Mouse (Mus musculus): ENCODE measurements around the gene Cwh43.

The Cwh43 gene

DNA sequence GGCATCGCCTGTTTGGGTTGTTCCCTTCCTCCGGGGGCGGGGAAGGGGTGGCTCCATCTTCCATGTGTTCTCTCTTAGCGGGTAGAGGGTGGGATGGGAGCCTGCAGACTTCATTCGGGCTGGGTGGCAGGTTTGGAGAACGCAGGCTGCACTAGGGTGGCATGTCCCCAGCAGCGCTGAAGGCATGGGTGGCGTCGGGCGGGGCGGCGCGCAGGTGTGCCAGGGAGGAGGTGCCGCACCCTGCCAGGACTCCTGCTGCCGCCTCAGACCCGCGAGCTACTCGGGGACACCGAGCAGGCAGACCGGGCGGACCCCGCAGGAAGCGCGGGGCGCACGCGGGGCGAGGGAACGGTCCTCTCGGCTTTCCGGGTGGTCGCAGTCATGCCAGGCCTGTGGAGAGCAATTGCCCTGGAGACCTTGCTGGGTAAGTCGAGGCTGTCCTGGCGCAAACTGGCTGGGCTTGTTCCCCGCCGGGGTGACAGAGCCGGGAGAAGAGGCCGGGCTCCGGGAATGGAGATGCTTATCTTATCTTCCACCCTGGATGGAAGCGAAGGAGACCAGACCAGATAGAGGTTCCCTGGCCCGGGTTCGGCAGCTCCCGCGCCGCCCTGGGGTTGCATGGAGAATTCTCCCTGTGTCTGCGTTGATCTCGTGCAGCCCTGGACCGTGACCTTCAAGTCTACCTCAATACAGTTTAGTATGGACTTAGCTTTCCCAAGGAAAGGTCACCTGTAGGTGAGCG is at the start of gene Cwh43:
Gene Cwh43 (plus strand): TSS at position 95 of the 742 bp plus-strand sequence.
- DNase-seq (ENCODE audit: extremely low spot score) = peak; percentile 27

DNA sequence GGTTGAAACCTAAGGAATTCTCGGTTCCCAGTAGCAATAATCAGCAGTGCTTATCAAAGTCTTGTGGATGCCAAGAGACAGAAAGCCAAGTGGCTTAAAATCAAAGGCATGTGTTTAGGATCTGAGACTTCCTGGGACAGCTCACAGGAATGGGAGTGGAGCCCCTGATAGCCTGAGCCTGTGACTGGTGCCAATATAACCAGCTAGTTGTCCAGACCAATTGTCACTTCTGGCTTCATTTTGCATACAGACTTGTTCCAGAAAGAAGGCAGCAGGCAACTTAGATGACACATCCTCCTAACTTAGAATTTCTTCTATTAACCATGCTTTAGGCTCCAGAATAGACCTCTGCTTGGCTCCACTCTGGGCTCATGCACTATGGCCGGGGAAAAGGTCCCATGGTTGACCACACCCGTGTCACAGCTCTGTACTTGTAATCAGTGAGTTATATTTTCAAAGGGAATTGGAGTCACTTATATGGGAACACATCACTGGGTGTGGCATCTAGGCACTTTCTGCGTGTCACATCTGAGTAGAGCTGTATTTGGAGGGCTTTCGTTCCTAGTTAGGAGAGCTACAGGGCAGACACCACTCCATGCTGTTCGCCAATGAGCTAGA is 46.6 kb upstream of the Cwh43 start:
- DNase-seq (ENCODE audit: extremely low spot score) = no peak

DNA sequence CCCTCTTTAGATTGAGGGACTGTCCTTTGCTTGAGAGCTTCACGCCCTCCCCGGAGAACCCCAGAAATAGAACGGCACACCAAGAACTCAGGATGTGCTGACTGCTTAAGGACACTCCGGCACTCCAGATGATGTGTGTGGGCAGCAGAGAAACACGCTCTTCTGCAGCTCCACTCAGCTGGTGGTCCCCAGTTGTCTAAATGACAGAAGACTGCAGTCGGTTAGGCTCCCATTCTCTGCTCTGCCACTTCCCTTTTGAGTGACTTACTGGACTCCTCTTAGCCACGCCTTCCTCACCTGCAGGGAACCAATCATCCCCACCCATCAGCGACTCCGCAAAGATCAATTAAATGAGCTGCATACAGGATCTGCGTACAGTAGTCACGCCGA is 46.1 kb upstream of the Cwh43 start:
- DNase-seq (ENCODE audit: extremely low spot score) = no peak

DNA sequence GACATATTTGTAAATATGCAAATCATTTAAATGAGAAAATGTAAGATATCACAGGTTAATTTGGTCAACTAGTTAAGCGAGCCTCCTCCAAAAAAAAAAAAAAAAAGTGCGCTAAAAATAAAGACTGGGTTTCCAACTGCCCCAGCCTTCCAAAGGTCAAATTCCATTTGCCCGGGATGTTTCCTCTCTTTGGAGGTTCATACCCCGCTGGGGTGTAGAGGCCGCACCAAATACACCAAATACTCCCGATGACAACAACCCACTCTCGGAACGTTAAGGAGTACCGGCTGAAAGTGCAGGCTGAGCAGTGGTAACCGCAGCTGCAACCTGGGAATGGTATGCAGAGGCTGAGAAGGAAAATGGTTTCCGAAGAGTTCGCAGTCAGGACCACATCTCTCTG is 45.6 kb upstream of the Cwh43 start:
- no peak for DNase-seq (ENCODE audit: extremely low spot score)

DNA sequence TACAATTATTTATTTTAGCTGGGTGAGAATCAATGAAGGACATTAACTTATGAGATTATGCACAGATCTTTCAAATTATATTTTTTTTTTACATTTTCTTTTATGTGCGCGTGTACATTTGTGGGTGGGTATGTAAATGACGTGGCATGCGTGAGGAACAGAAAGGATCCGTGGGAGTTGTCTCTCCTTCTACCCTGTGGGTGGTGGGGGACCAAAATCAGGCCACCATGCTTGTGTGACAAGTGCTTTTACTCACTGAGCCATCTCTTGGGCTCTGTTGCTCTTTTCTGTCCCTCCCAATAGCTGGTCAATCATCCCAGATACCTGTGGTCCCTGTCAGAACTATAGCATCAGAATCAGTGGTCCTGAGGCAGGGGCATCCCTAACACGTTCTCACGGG is 43.5 kb upstream of the Cwh43 start:
- no peak for DNase-seq (ENCODE audit: extremely low spot score)

DNA sequence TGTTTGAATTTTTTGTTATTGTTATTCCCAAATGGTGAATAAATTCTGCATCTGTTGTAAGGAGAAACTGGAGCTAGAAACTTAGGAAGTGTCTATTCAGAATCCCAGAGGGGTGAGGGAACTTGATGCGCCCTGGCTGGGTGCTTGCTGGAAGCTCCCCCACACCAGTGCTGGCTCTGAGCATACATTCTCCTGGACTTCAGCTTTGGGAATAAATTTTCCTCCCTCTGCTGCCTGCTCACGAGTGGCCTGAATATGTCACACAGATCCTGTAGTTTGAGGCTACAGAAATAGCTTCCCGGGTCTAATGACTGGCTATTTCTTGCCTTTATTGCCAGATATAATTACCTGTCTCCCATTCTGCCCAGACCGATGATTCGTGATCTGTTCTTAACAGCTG is 43.1 kb upstream of the Cwh43 start:
- no peak for DNase-seq (ENCODE audit: extremely low spot score)

DNA sequence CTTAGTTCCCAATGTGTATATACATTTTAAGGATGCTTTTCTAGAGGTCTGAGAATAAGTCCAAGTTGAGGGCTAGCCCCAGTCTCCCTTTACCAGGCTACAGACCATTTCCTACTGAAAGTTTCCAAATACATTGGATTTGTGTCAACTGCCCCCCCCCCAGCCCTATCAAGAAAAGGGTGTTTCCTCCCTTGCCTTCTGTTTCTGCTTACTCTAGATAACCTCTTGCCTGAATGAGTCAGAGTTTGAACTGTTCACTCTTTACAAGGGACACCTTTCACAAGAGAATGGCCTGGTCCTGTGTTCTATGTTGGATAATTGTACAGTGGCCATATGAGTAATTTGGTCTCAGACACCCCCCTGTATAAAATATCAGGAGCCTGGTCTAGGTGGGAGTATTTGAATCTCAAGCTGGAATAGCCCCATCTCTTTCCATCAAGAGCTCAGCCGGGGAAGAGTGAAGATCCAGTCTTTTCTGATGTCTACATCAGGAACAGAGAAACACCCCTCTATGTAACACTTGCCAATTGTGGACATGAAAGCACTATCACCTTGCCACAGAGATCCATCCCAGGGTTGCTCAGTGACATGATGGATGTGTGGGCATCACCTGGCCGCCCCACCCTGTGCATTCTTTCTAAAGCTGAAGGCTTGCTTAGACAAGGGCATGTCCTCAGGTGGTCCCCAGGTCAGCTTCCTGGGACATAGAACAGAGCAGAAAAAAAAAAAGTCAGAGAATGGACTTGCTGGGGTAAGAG is 41.6 kb upstream of the Cwh43 start:
- no peak for DNase-seq (ENCODE audit: extremely low spot score)

DNA sequence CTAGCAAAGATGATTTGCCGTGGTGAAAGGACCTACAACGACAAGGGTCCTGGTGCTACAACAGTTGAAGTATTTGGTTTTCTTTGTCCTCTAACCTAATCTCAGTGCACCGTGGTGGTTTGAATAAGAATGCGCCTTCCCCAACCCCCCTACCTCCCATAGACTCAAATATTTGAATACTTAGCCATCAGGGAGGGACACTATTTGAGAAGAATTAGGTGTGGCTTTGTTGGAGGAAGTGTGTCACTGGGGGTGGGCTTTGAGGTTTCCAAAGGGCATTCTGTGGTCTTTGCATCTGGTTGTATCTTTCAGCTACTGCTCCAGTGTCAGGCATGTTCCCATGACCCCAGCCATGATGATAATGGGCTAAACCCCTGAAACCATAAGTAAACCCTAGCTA is 38.0 kb upstream of the Cwh43 start:
- DNase-seq (ENCODE audit: extremely low spot score) = no peak

DNA sequence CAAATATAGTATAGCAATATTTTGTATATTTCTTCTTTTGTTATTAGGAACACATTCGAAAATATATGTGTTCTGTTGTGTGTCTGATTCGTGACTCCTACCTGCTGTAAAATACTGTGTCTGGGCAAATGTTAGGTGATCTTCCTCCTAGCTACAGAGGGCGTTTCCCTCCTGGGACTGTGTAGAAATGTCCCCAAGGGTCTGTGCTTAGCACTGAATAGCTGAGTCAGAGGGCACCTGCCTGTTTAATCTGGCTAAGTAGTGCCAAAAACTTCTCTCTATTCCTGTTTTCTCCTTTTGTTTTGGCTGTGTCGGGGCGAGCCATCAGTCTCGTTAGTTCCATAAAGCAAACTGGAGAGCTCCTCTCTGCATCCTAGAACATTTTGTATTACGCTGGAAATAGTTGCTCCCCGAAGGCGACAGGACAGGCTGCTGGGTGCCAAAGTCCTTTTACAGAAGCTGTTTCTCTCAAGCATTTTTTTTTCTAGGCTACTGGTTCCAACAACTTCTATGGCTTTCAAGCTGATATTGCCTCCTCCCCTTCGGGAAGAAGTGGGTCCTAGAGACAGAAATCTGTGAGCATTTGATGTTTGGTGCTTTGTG is 36.9 kb upstream of the Cwh43 start:
- DNase-seq (ENCODE audit: extremely low spot score) = no peak

DNA sequence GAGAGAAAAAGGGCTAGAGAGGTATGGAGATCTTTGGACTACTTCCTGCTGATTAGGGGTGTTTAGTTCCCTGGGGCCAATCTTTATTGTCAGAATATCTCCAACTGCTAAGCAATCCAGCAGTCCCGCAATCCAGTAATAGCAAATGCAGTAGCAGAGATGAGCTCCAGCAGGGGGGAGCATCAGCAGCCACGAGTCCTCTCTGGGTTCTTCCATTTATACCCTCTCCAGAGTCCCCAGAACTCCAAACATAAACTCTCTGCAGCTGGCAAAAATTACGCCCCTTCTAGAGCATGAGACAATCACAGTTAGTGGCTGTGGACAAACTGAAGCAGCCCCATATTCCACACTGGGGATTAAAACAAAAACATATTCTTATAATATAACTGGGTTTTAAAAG is 36.1 kb upstream of the Cwh43 start:
- DNase-seq (ENCODE audit: extremely low spot score) = no peak

DNA sequence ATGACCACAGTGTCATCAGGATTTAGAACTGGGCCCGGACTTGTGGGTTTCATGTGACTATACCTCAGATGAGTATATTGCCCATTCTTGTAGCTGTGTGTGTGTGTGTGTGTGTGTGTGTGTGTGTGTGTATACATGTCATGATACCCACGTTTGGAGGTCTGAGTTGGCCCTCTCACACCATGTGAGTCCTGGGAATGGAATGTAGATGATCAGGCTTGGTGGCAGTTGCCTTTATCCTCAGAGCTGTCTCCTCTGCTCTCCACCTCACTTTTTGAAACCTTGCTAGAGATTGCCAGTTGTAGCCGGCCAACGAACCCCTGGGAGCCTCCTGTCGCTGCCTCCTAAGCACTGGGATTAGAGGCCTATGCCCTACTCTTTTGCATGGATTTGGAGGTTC is 33.3 kb upstream of the Cwh43 start:
- DNase-seq (ENCODE audit: extremely low spot score) = no peak

DNA sequence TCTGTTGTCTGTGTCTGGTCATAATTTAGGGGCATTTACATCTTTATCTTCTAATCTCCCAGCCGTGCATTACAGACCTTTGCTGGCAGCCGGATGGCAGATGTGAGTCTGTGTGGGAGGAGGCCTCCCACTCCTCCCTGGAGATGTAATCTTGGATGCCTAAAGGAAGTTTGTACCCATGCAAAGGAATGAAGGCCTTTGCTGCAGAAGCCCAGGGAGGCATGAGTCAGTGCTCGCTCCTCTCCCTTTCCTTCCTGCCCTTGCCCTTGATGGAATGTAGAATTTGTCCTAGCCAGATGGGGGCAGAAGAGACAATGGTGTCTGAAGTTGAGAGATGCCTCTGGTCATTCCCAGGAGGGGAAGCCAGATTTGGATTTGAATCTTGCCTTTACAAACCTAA is 32.7 kb upstream of the Cwh43 start:
- no peak for DNase-seq (ENCODE audit: extremely low spot score)

DNA sequence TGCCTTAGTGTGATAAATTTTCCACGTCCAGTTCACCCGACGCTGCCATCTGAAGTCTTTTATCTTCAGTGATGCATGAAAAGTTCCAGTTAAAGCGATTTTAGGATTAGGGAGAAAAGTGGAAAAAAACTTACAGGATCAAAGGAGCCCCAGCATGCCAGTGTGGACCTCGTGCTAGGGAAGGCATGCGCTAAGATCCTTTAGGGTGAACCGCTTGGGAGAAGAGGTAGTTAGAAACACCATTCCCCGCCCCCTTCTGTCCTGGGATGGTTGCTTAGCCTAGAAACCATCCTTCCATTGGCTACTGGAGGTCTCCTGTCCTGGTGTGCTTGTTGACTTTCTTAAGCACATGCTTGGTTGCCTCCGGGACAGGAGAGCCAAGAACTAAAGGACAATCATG is 29.8 kb upstream of the Cwh43 start:
- no peak for DNase-seq (ENCODE audit: extremely low spot score)

DNA sequence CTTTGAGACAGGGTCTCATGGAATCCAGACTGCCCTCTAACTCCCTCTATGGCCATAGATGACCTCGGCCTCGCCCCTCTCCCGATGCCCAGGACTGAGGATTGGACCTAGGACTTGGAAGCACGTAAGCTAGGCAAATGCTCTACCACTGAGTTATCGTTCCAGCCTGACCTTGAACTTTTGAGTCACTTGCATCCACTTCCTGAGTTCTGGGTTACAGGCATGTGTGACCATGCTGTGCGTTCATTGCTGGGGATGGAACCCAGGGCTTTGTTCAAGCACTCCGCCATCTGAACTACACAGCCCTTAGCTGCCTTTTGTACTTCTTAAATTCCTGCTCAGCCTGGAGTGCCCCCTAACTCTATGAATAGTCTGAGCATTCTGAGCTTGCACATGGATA is 29.4 kb upstream of the Cwh43 start:
- no peak for DNase-seq (ENCODE audit: extremely low spot score)

DNA sequence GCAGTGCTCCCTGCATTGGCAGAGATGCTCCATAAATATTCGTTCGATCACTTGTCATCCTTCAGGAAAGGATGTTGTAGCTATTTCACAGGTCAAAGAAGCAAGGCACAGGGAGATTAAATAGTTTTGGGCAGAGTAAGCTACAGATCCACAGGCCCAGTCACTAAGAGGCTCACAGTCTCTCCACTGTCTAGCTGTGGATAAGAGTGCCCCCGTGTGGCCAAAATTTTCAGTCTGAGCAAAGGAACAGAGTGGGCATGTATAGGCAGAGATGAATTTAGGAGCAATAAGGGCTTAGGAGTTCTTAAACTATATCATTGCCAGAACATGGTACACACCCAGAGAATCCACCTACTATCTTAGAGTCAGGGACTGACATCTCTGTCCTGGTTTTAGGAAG is 26.0 kb upstream of the Cwh43 start:
- DNase-seq (ENCODE audit: extremely low spot score) = peak; percentile 82

DNA sequence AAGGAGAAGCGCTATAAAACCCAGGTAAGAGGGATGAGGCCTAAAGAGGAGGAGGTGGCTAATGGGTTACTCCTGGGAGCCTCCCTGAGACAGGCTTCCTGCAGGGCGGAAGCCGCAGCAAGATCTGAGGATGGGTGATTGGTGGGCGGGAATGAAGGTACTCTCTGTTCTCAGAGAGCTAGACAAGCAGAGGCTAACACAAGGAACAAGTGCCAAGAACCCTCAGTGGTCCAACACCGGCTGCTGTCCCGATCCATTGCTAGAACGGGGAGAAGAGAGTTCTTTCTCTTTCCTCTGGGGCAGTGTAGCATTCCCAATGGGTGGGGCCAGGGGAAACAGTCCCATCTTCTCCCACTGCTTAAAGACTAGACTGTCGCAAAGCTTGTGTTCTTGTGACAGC is 25.0 kb upstream of the Cwh43 start:
- no peak for DNase-seq (ENCODE audit: extremely low spot score)

DNA sequence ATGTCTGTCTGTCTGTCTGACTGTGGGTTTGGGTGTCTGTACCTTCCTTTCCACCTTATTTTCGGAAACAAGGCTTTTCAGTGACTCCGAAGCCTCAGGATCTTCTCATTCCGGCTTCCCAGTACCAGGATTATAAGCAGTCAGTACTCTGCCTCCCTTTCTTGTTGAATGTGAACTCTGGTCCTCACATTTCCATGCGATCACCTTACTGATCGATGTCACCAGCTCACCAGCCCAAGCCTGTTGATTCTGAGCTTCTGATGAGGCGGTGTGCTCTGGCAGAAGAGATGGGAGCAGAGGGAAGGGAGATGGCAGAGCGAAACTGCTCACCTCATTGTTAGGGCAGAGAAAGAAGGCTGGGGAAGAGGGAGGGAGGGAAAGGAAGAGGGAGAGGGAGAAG is 24.4 kb upstream of the Cwh43 start:
- no peak for DNase-seq (ENCODE audit: extremely low spot score)

DNA sequence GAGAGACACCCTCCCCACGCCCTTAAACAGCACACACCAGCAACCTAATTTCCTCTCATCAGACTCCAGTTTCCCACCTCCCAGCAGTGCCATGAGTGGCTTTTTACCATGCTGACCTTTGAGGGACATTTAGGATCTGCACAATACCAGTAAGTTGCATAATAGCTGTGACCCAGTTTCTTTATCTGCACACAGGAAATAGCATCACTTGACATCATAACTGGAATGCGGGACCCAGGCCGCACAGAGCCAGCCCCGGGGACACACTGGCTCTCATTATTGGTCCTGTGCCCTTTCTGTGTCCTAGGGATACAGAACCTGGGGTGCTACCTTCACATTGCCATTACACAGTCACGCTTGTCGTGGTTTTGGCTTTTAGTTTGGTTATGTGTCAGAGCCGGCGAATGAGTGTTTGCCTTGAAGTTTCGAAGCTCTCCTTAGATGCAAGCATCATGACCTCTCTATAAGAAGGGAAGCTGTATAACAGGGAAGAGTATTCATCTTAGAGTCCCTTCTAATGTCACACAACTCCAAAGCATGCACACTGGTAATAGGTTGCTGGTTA is 23.8 kb upstream of the Cwh43 start:
- DNase-seq (ENCODE audit: extremely low spot score) = no peak

DNA sequence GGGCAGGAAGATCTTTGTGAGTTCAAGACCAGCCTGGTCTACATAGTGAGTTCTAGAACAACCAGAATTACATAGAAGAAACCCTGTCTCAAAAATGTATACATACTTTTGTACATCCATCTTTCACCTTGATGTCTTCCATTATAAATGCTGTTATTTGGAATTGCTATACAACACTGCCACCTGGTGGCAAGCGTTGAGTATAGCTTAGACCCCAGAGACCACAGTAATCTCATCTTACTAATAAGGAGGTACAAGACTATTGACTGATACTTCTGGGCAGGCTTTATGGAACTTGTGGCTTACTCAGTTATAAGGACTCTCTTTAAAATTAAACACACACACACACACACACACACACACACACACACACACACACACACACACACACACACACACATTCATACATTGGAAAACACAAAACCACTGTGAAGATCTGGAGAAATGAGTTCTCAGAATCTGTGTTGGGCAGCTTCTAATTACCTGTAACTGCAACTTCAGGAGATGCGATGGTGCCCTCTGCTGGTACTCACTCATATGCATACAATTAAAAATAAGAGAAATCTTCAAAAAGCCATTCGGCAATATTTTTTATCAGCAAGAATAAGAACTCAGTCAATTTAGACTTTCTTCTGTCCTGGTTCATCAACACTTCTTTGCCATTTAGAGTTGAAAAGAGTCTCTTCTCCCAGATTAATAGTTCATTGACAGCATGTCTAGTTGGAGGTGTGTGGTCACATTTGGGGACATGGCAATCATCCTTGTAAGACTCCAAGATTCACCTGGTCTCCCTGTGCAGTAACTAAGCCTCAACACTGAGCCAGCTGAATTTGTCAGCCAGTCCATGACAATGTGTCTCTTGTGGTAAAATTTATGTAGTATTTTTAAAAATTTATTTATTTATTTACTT is 22.9 kb upstream of the Cwh43 start:
- peak; percentile 68 for DNase-seq (ENCODE audit: extremely low spot score)

DNA sequence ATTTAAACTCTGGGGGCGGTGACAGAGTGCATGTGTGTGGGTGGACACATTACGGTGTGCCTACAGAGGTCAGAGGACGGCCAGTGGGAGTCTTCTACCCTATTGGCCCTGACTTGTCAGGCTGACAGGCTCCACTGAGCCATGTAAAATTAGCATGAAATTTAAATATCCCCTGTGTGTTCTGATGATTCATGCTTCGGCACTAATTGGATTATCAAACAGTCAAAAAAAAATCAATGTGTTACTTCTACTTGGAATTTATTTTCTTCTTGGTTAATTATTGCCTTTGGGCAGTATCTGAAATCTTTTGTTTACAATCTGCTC is 22.3 kb upstream of the Cwh43 start:
- DNase-seq (ENCODE audit: extremely low spot score) = no peak

DNA sequence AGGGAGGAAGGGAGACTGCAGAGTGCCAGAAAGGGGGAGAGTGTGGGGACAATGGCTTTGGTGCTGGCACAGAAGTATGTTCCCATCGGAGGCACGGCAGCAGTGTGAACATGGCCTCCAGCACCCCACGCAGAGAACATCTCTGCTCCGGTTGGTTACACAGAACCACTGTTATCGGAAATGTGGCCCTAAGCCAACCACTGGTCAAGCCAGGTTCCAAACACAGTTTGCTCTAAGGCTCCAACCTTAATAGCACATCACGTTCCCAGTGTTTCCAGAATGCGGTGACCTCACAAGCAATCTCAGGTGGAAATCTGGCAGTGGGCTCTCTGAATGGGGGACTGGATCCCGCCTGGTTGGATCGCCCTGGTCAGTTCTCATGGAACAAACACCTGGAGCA is 12.8 kb upstream of the Cwh43 start:
- DNase-seq (ENCODE audit: extremely low spot score) = no peak

Measured in embryo, embryonic 9.5 days (tissue).